15 mouse cellular contexts compared by ENCODE assay signal in genomic region chr13:30764014-30764740, GRCm38 (mm10). TPM values are rescaled to one million over a fixed set of nuclear protein-coding genes. Genes with fewer than 3 reads are reported as not detected.
A peak's percentile ranks its signal among the peaks of the same experiment; 100 is the strongest.
DNase-seq lines count a peak whose midpoint lies in the region; TF ChIP-seq lines count a peak whose summit lies in the region.
"Had no signal": no experiment of that assay in that cellular context is flagged by ENCODE, and none has a peak within 500 bp of the region (broad histone marks: within the 10 kb centered on the region; RNA-seq: fewer than 3 reads in every experiment).

No protein-coding gene starts in this region.

- no peak for TF ChIP-seq CTCF in left cerebral cortex, adult 2 months (IDR thresholded peaks at IDR 0.05)

- H3K4me3 ChIP-seq in left cerebral cortex, adult 2 months = no peak overlapping the region
- H3K4me3 ChIP-seq: limb, embryonic 13.5 days; stomach, embryonic 15.5 days had no signal

- DNase-seq in gastrocnemius, adult 18-20 months (ENCODE audit: low spot score) = peak; percentile 52
- no peak for DNase-seq in gastrocnemius, postnatal 4 days (ENCODE audit: low spot score in 2 of 2)
- DNase-seq in urinary bladder, postnatal 14 days (ENCODE audit: low spot score) = peak; percentile 15
- DNase-seq in urinary bladder, postnatal 25 days (ENCODE audit: low spot score) = no peak
- DNase-seq in lung, postnatal 14 days = peak; percentile 60
- DNase-seq in left cerebral cortex, adult 2 months (ENCODE audit: extremely low spot score in 1 of 2, low spot score in 2 of 2) = no peak
- no peak for DNase-seq in frontal cortex, adult 2 months (ENCODE audit: extremely low spot score in 1 of 2, low spot score in 1 of 2)
- DNase-seq in layer of hippocampus, postnatal 36 days = no peak
- DNase-seq: cerebellum, adult 2 months had no signal

- H3K27ac ChIP-seq in left cerebral cortex, adult 2 months = no peak overlapping the region
- H3K27ac ChIP-seq: kidney, postnatal 0 days; limb, embryonic 13.5 days; macrophage; stomach, embryonic 15.5 days had no signal

- intact Hi-C loops in left cerebral cortex, adult 2 months (cut with DNase I) = no loop called here

RNA-seq across cellular contexts. Expression of gene Irf4, which starts 15.2 kb away (rescaled TPM):
- 1 to 10 TPM in 1 of 2 experiments, under 1 TPM in 1; 0.52 to 1.6 TPM for total RNA-seq in gastrocnemius, adult 18-20 months (2021)
- total RNA-seq in gastrocnemius, postnatal 4 days (2021) = 1 to 10 TPM; 1.2 to 2.0 TPM
- total RNA-seq in left cerebral cortex, adult 2 months (2021) = under 1 TPM; 0.32 to 0.58 TPM
- 0.19 and 0.22 TPM in 2 replicates for polyA plus RNA-seq in frontal cortex, adult 2 months (2012; rRNA removed)
- total RNA-seq in layer of hippocampus, postnatal 36 days (2021) = under 1 TPM; 0.12 to 0.48 TPM
- total RNA-seq: MEL had no signal
- polyA plus RNA-seq: neural tube, embryonic 14.5 days had no signal

Comparison
In these comparisons a context has a peak if more than half of its experiments do, and no peak if none do; other contexts are left out.
1. DNase-seq: peak in gastrocnemius, adult 18-20 months (single experiment), urinary bladder, postnatal 14 days (single experiment) and lung, postnatal 14 days (single experiment); none in gastrocnemius, postnatal 4 days (0 of 2), urinary bladder, postnatal 25 days (single experiment), left cerebral cortex, adult 2 months (0 of 2), frontal cortex, adult 2 months (0 of 2) and layer of hippocampus, postnatal 36 days (0 of 2).